Mouse (Mus musculus): ENCODE data around the gene Smap2. TPM values are rescaled to one million over a fixed set of nuclear protein-coding genes. Genes with fewer than 3 reads are reported as not detected.

Gene Smap2
- polyA plus RNA-seq, 1 experiment, result 88.9 TPM

- 46% methylated on average over 7 of the region's 7 CpGs for whole genome bisulfite sequencing
- TF ChIP-seq POLR2A (IDR thresholded peaks at IDR 0.05; ENCODE audit: control insufficient read depth, extremely low read depth, insufficient read depth, low read length, poor library complexity), result no peak
- no peak for TF ChIP-seq CTCF (IDR thresholded peaks at IDR 0.05; ENCODE audit: borderline replicate concordance, control insufficient read depth, extremely low read depth, insufficient read depth, low read length, poor library complexity)
- H3K4me3 ChIP-seq (ENCODE audit: control insufficient read depth, insufficient read depth, low read length), result no peak overlapping the region
- no peak for DNase-seq
- no peak overlapping the region for H3K27ac ChIP-seq (ENCODE audit: control insufficient read depth, insufficient read depth, low read length)
- no peaks in the 10 kb centered on the region for H3K36me3 ChIP-seq (ENCODE audit: control insufficient read depth, insufficient read depth, low read length)
- H3K4me1 ChIP-seq (replicated peaks; ENCODE audit: control insufficient read depth, insufficient read depth, low read length), result peaks cover 4% of the 10 kb centered on the region
- H3K27me3 ChIP-seq (ENCODE audit: control insufficient read depth, insufficient read depth, low read length), result no peaks in the 10 kb centered on the region
Observed at GRCm38 (mm10) chr4:121015268-121015659, 1.8 kb downstream of the Smap2 start.

DNA sequence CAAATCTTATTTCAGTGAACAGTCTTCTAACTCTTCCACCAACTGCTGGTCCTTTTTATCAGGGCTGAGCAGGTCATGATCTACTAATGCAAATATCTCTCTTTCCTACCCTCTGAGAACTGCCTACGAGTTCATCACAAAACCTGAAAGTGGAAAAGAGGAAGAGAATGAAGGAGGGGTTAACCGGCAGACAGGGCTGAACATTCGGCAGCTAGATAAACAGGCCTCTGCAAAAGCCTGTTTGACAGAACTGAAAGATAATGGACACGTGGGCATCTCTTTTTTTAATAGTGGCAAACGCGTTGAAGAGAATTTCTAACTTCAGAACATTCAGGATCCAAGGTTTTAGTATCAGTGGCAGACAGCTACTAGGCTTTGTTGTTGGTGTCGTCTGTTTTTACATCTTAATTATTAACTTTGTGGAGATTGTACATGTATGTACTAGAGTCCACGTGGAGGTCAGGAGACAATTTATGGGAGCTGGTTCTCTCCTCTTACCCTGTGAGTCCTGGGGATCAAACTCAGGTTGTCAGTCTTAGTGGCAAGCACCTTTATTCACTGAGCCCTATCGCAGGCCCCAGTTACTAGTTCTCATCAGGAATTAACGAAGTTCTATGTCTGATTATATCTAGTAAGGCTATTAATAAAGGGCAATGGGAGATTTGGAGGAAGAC lies 2.3 kb downstream of the Smap2 start:
- Histone ChIP-seq H3K4me1 (replicated peaks; ENCODE audit: control insufficient read depth, insufficient read depth, low read length) (peaks cover 4% of the 10 kb centered on the region), H3K4me3 (ENCODE audit: control insufficient read depth, insufficient read depth, low read length) (no peak overlapping the region), H3K36me3 (ENCODE audit: control insufficient read depth, insufficient read depth, low read length) (no peaks in the 10 kb centered on the region), H3K27ac (ENCODE audit: control insufficient read depth, insufficient read depth, low read length) (no peak overlapping the region), H3K27me3 (ENCODE audit: control insufficient read depth, insufficient read depth, low read length) (no peaks in the 10 kb centered on the region)
- no peak for DNase-seq
- WGBS, result 29% methylated on average over 10 of the region's 10 CpGs
- no peak for TF ChIP-seq CTCF (IDR thresholded peaks at IDR 0.05; ENCODE audit: borderline replicate concordance, control insufficient read depth, extremely low read depth, insufficient read depth, low read length, poor library complexity)
- no peak for TF ChIP-seq POLR2A (IDR thresholded peaks at IDR 0.05; ENCODE audit: control insufficient read depth, extremely low read depth, insufficient read depth, low read length, poor library complexity)

GRCm38 (mm10) chr4:121010770-121011549 lies 6.1 kb downstream of the Smap2 start:
- WGBS, result 78% methylated on average over 11 of the region's 11 CpGs
- peaks cover 2% of the 10 kb centered on the region for H3K4me1 ChIP-seq (replicated peaks; ENCODE audit: control insufficient read depth, insufficient read depth, low read length)
- DNase-seq, result no peak
- H3K4me3 ChIP-seq (ENCODE audit: control insufficient read depth, insufficient read depth, low read length), result no peak overlapping the region
- TF ChIP-seq POLR2A (IDR thresholded peaks at IDR 0.05; ENCODE audit: control insufficient read depth, extremely low read depth, insufficient read depth, low read length, poor library complexity), result no peak
- TF ChIP-seq CTCF (IDR thresholded peaks at IDR 0.05; ENCODE audit: borderline replicate concordance, control insufficient read depth, extremely low read depth, insufficient read depth, low read length, poor library complexity), result no peak
- H3K27me3 ChIP-seq (ENCODE audit: control insufficient read depth, insufficient read depth, low read length), result no peaks in the 10 kb centered on the region
- H3K36me3 ChIP-seq (ENCODE audit: control insufficient read depth, insufficient read depth, low read length), result no peaks in the 10 kb centered on the region
- no peak overlapping the region for H3K27ac ChIP-seq (ENCODE audit: control insufficient read depth, insufficient read depth, low read length)

GRCm38 (mm10) chr4:121009151-121009550 lies 7.9 kb downstream of the Smap2 start:
- Histone ChIP-seq H3K36me3 (ENCODE audit: control insufficient read depth, insufficient read depth, low read length) (no peaks in the 10 kb centered on the region), H3K27me3 (ENCODE audit: control insufficient read depth, insufficient read depth, low read length) (no peaks in the 10 kb centered on the region), H3K4me1 (replicated peaks; ENCODE audit: control insufficient read depth, insufficient read depth, low read length) (peaks cover 7% of the 10 kb centered on the region), H3K27ac (ENCODE audit: control insufficient read depth, insufficient read depth, low read length) (no peak overlapping the region), H3K4me3 (ENCODE audit: control insufficient read depth, insufficient read depth, low read length) (no peak overlapping the region)
- TF ChIP-seq CTCF (IDR thresholded peaks at IDR 0.05; ENCODE audit: borderline replicate concordance, control insufficient read depth, extremely low read depth, insufficient read depth, low read length, poor library complexity) (no peak), POLR2A (IDR thresholded peaks at IDR 0.05; ENCODE audit: control insufficient read depth, extremely low read depth, insufficient read depth, low read length, poor library complexity) (no peak)
- 90% methylated on average over 5 of the region's 5 CpGs for WGBS
- DNase-seq, result no peak

DNA sequence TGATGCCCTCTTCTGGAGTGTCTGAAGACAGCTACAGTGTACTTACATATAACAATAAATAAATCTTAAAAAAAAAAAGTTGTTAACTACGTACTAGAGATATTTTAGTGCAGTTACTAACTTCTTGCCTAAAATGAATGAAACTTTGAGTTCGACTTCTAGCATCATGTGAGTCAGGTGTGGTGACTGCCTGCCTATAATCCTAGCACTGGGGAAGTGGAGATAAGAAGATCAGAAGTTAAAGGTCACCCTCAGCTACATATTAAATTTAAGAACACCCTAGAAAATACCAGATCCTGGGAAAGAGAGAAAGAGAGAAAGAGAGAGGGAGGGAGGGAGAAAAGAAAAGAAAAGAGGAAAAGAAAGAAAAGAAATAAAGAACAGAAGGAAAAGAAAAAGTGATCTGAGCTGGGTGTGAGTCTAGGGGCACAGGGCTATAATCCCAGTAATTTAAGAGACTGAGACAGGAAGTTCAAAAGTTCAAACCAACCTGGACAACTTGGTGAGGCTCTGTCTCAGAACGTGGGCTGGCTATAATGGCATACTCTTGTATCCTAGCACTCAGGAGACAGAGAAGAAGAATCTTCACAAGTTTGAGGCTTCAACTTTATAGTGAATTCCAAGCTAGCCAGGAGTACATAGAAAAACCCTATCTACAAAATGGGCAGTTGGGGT lies 8.8 kb downstream of the Smap2 start:
- H3K4me1 ChIP-seq (replicated peaks; ENCODE audit: control insufficient read depth, insufficient read depth, low read length), result peaks cover 7% of the 10 kb centered on the region
- DNase-seq, result no peak
- H3K27me3 ChIP-seq (ENCODE audit: control insufficient read depth, insufficient read depth, low read length), result no peaks in the 10 kb centered on the region
- 59% methylated on average over 3 of the region's 3 CpGs for WGBS
- H3K4me3 ChIP-seq (ENCODE audit: control insufficient read depth, insufficient read depth, low read length), result no peak overlapping the region
- H3K27ac ChIP-seq (ENCODE audit: control insufficient read depth, insufficient read depth, low read length), result no peak overlapping the region
- H3K36me3 ChIP-seq (ENCODE audit: control insufficient read depth, insufficient read depth, low read length), result no peaks in the 10 kb centered on the region
- TF ChIP-seq CTCF (IDR thresholded peaks at IDR 0.05; ENCODE audit: borderline replicate concordance, control insufficient read depth, extremely low read depth, insufficient read depth, low read length, poor library complexity) (no peak), POLR2A (IDR thresholded peaks at IDR 0.05; ENCODE audit: control insufficient read depth, extremely low read depth, insufficient read depth, low read length, poor library complexity) (no peak)

- H3K27ac ChIP-seq (ENCODE audit: control insufficient read depth, insufficient read depth, low read length), result no peak overlapping the region
- no peak for DNase-seq
- no peaks in the 10 kb centered on the region for H3K36me3 ChIP-seq (ENCODE audit: control insufficient read depth, insufficient read depth, low read length)
- TF ChIP-seq CTCF (IDR thresholded peaks at IDR 0.05; ENCODE audit: borderline replicate concordance, control insufficient read depth, extremely low read depth, insufficient read depth, low read length, poor library complexity) (no peak), POLR2A (IDR thresholded peaks at IDR 0.05; ENCODE audit: control insufficient read depth, extremely low read depth, insufficient read depth, low read length, poor library complexity) (no peak)
- H3K4me3 ChIP-seq (ENCODE audit: control insufficient read depth, insufficient read depth, low read length), result no peak overlapping the region
- H3K27me3 ChIP-seq (ENCODE audit: control insufficient read depth, insufficient read depth, low read length), result no peaks in the 10 kb centered on the region
- peaks cover 14% of the 10 kb centered on the region for H3K4me1 ChIP-seq (replicated peaks; ENCODE audit: control insufficient read depth, insufficient read depth, low read length)
Observed at GRCm38 (mm10) chr4:121007006-121007405, 10.0 kb downstream of the Smap2 start.
